Mouse (Mus musculus): Measurements from ENCODE around the gene Olig1.
A peak's percentile ranks its signal among the peaks of the same experiment; 100 is the strongest.
"Not testable (repeated sequence)": the region's sequence is repeated elsewhere in the genome, so short reads cannot be mapped to it uniquely, and the experiment has no call there.

Olig1 gene

DNA sequence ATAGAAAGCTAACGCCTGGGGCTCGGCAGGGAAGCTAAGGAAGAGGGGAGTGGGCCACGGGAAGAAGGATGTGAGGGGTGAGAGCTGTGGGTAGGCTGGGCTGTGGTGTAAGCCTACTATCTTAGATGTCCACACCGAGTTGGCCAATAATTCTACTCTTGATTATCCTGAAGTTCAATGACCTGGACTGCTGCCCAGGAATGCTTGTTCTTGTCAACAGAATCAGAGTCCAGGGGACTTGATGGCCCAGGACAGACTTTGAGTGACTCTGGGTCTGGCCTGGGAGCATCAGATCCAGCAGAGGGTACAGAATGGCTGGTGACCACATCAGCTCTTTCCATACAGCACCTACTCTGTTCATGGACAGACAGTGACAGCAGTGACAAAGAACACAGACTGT is 30.5 kb upstream of the Olig1 start:
- no peak for DNase-seq (ENCODE audit: low read depth, low spot score)

DNA sequence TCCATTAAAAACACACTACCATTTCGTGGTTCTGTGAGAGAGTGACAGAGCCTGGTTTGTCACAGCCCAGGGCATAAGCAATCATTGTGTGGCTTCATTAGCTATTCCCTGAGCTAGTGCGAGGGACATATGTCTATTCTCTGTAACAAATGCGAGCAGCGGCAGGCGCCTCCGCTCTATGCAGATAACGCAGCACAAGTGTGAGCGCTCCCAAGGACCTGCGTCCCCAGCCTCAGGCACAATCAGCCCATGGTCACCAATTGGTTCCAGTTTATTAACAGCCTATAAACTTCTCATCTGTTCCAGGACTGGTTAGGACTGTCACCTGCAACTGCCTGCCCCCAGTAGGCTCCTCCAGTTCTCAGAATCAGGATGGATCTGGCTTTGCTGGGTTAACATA is 23.3 kb upstream of the Olig1 start:
- DNase-seq (ENCODE audit: low read depth, low spot score): no peak

DNA sequence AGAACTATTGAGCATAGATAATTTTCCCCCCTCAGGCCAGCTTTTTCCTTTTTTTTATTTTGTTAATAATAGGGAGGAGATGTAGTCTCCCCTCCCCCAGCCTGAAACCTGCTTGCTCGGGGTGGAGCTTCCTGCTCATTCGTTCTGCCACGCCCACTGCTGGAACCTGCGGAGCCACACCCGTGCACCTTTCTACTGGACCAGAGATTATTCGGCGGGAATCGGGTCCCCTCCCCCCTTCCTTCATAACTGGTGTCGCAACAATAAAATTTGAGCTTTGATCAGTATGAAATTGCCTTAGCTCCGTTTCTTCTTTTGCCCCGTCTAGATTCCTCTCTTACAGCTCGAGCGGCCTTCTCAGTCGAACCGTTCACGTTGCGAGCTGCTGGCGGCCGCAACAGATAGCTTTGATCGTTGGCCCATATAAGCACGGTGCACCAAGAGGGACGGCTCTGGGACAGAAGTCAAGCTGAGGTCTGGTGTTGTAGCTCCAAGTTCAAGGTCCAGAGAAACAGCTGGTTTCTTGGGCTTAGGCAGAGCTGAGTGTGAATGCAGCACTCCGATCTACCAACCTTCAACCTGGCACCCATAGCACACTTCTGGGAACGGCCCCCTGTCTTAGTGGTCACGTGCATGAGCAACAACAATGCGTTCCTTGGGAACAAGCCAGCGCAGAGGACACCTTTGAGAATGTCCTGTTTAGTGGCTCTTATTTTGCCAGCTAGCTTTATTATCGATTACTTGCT is 14.0 kb upstream of the Olig1 start:
- DNase-seq (ENCODE audit: low read depth, low spot score): not testable (repeated sequence)

DNA sequence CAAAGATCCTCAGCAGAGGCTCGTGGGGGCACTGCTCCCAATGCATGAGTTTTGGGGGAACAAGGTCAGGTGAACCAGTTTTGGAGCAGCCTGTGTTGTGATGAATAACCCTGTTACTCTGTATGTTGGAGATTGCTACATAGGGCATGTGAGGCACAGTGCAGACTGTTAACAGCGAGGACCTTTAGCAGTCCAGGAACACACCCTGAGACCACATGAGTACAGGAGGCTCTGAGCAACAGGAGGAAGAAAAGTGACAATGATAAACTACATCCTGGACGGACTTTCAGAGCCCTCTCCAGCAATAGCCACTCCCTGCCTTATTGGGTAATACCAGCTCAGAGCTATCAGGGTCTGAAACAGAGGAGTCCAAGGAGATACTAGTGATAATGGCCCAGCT is 10.6 kb upstream of the Olig1 start:
- no peak for DNase-seq (ENCODE audit: low read depth, low spot score)

GRCm38 (mm10) chr16:91260861-91261260 is 8.7 kb upstream of the Olig1 start:
- DNase-seq (ENCODE audit: low read depth, low spot score): no peak

DNA sequence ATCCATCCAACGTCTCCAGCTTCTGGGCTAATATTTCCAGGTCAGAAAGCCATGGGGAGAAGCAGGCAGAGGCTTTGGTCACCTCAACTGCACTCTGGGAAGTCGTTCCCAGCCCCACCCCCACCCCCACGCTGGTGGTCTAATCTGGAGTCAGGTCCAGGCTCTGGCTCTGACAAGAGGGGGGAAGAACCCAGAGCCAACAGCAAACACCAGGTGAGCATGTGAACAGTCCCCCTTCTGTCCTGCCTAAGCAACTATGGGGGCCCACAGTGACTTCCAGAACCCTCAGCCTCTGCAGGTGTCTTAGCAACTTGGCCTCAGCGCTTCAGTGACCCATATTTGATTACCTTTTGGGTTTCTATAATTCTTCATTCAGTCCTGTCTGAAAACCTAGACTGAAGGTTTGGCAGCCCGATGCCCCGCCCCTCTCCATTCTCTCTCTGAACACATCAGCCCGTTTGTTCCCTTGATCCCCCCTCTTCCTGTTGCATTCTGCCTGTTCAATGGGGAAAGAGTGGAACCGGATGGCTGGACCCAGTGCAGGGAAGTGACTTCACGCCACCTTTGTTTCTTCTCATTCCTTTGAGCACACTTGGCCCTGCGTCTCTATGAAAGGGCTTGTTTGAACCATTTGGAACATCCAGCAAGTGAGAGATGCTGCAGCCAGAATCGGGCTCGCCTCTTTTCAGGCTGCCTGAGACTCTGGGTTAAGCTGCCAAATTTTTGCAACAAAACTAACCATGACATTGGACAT is 6.9 kb upstream of the Olig1 start:
- peak; percentile 9 for DNase-seq (ENCODE audit: low read depth, low spot score)

GRCm38 (mm10) chr16:91265972-91266371 is 3.6 kb upstream of the Olig1 start:
- DNase-seq (ENCODE audit: low read depth, low spot score): no peak

- no peak for DNase-seq (ENCODE audit: low read depth, low spot score)
These were observed 684 bp upstream of the Olig1 start for GRCm38 (mm10) chr16:91268724-91269452.

DNA sequence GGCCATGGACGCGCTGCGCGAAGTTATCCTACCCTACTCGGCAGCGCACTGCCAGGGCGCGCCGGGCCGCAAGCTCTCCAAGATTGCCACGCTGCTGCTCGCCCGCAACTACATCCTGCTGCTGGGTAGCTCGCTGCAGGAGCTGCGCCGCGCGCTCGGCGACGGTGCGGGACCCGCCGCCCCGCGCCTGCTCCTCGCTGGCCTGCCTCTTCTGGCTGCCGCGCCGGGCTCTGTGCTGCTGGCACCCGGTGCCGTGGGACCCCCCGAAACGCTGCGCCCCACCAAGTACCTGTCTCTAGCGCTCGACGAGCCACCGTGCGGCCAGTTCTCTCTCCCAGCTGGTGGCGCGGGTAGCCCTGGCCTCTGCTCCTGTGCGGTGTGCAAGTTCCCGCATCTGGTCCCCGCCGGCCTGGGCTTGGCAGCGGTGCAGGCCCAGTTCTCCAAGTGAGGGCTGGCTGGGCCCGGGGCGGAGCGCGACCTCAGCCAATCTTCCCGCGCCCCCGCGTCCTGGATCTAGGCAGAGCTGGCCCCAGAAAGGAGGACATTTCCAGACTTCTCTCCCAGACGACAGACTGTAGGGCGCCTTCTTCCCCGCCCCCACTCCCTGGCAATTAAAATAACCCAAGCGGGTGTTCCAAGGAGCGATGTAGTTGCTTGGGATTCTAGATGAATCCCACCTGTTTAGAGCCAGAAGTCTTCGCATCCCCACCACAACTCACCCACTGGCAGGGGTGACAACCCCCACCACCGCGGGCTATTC is 820 bp downstream of the Olig1 start:
- DNase-seq (ENCODE audit: low read depth, low spot score): peak; percentile 57

- DNase-seq (ENCODE audit: low read depth, low spot score): peak; percentile 47
These were observed 1.5 kb downstream of the Olig1 start for GRCm38 (mm10) chr16:91270982-91271549.

DNA sequence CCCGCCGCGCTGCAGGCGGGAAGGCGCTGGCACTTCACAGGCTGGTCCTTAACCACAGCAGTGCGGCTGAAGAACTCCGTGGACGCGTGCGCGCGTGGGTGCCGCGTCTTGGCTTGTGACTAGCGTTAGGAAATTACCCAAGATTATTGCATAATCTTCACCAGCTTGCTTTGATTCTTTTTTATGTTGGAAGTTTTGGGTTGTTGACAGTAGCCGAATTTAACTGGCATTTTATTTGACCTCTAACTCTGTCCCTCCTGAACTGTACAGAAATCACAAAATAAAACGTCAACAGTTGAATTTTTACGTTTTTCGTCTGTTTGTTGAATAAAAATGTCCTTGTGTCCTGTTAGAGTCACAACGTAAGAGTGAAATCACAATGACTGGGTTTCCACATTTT is 2.1 kb downstream of the Olig1 start:
- no peak for DNase-seq (ENCODE audit: low read depth, low spot score)

GRCm38 (mm10) chr16:91280516-91280915 is 10.9 kb downstream of the Olig1 start:
- no peak for DNase-seq (ENCODE audit: low read depth, low spot score)

DNA sequence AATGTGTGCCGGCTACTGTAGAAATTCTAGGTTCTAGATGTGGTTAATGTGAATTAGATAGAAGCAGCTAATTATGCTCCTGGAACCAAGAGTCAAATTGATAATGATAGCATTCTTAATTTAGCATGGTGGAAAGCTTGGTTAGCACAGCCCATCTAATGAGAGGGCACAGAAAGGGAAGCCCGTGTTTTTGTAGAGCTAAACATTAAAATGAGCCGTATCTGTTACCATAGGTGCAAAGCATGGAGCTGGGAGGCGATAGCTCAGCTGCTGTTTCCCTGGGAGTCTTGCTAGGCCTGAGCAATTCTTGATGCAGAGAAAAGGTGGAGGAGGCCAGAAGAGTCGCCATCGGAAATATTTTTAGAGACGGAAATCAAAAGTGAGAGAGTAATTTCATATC is 22.5 kb downstream of the Olig1 start:
- DNase-seq (ENCODE audit: low read depth, low spot score): no peak

GRCm38 (mm10) chr16:91292719-91293333 is 23.3 kb downstream of the Olig1 start:
- no peak for DNase-seq (ENCODE audit: low read depth, low spot score)

DNA sequence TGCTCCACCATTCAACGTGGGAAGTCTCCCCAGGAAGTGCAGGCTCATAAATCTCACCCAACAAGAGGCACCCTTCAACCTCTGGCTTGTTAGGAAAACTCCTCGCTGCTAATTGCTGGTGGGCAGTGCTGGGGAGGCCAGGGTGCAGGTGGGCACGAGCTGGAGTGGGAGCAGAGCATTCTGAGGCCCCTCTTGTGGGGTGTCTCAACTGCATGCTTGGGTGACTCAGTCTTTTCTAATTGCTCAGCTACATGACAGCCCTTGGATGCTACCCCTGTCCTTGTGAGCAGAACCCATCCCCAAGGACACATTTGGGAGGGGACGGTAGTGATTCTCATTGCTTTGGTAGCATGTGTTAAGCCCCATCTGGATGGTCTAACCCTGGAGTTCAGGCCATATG is 28.2 kb downstream of the Olig1 start:
- no peak for DNase-seq (ENCODE audit: low read depth, low spot score)

DNA sequence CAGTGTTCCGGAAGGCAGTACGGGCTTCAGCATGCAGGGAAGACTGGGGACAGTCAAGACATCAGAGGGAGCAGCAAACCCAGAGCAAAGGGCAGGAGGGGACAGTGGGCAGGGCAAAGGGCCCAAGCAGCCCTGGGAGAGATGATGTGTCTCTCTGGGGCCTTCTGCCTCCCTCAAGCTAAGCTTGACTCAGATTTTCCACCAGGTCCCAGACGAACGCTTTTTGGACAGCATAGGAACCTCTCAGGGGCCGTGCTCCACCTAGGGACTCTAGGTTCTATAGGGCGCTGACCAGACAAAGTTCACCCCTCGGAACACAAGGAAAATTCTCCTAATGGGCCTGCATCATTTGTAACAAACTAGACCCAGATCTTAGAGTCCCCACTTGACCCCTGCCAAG is 29.8 kb downstream of the Olig1 start:
- no peak for DNase-seq (ENCODE audit: low read depth, low spot score)

- DNase-seq (ENCODE audit: low read depth, low spot score): no peak
These were observed 31.3 kb downstream of the Olig1 start for GRCm38 (mm10) chr16:91300641-91301441.

DNA sequence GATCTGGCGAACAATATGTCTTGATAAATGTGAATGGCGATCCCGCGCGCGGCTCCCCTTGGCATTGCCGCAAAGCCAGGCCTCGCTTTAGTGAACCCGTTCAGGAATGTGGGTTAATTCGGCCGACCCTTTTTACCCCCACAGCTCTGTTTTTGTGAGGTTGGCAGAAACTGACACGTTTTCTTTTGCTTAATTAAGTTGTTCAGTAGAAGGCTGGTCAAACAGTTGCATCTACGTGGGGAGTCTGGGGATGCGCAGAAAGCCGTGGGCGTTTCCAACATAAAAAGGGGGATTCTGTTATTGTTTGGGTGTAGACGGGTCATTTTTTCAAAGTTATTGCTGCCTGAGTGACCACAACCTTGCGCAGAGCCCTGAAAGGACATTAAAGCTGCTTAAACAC is 31.9 kb downstream of the Olig1 start:
- no peak for DNase-seq (ENCODE audit: low read depth, low spot score)

- peak; percentile 24 for DNase-seq (ENCODE audit: low read depth, low spot score)
These were observed 34.5 kb downstream of the Olig1 start for GRCm38 (mm10) chr16:91303776-91304709.
